Mouse (Mus musculus) lung, postnatal 14 days (tissue): ENCODE results near the gene Prrc2b.

Experiments
- DNase-seq: peaks from one replicate; pipeline ENCODE4 v3.0.0; 2021

Prrc2b gene

GRCm38 (mm10) chr2:32162646-32163045 lies 11.8 kb downstream of the Prrc2b start:
- DNase-seq = no peak

- DNase-seq = no peak
Observed at GRCm38 (mm10) chr2:32163057-32163456, 12.2 kb downstream of the Prrc2b start.

- no peak for DNase-seq
Observed at GRCm38 (mm10) chr2:32164503-32164902, 13.6 kb downstream of the Prrc2b start.

- no peak for DNase-seq
Observed at GRCm38 (mm10) chr2:32165040-32165800, 14.3 kb downstream of the Prrc2b start.

GRCm38 (mm10) chr2:32166581-32166980 lies 15.7 kb downstream of the Prrc2b start:
- no peak for DNase-seq

- no peak for DNase-seq
Observed at GRCm38 (mm10) chr2:32167034-32167770, 16.3 kb downstream of the Prrc2b start.

- peak; percentile 76 for DNase-seq
Observed at GRCm38 (mm10) chr2:32167819-32168218, 16.9 kb downstream of the Prrc2b start.

- no peak for DNase-seq
Observed at GRCm38 (mm10) chr2:32169292-32169691, 18.4 kb downstream of the Prrc2b start.

GRCm38 (mm10) chr2:32170010-32170409 lies 19.1 kb downstream of the Prrc2b start:
- no peak for DNase-seq

- no peak for DNase-seq
Observed at GRCm38 (mm10) chr2:32171658-32172433, 21.0 kb downstream of the Prrc2b start.

- peak; percentile 71 for DNase-seq
Observed at GRCm38 (mm10) chr2:32174170-32174741, 23.4 kb downstream of the Prrc2b start.

- DNase-seq = no peak
Observed at GRCm38 (mm10) chr2:32175051-32175466, 24.2 kb downstream of the Prrc2b start.

GRCm38 (mm10) chr2:32175508-32175907 lies 24.6 kb downstream of the Prrc2b start:
- DNase-seq = no peak

GRCm38 (mm10) chr2:32176848-32177247 lies 26.0 kb downstream of the Prrc2b start:
- no peak for DNase-seq

- DNase-seq = no peak
Observed at GRCm38 (mm10) chr2:32177397-32178060, 26.6 kb downstream of the Prrc2b start.

GRCm38 (mm10) chr2:32179363-32179762 lies 28.5 kb downstream of the Prrc2b start:
- no peak for DNase-seq

- no peak for DNase-seq
Observed at GRCm38 (mm10) chr2:32180127-32180526, 29.2 kb downstream of the Prrc2b start.

GRCm38 (mm10) chr2:32181364-32181763 lies 30.5 kb downstream of the Prrc2b start:
- no peak for DNase-seq

GRCm38 (mm10) chr2:32182119-32182518 lies 31.2 kb downstream of the Prrc2b start:
- DNase-seq = no peak

- peak; percentile 49 for DNase-seq
Observed at GRCm38 (mm10) chr2:32182676-32183296, 31.9 kb downstream of the Prrc2b start.

- no peak for DNase-seq
Observed at GRCm38 (mm10) chr2:32187019-32187551, 36.2 kb downstream of the Prrc2b start.

- DNase-seq = no peak
Observed at GRCm38 (mm10) chr2:32187649-32188048, 36.8 kb downstream of the Prrc2b start.
